1 mouse cellular context compared by ENCODE assay signal in genomic region chr12:55325702-55326101, GRCm38 (mm10).
TF ChIP-seq lines count a peak whose summit lies in the region.

No protein-coding gene starts in this region.

TF ChIP-seq in MEL, 35 proteins besides CTCF, POLR2A, EP300 and RAD21 (continued from another document):
- TF ChIP-seq ZC3H11A (IDR thresholded peaks at IDR 0.05; ENCODE audit: low read depth, low read length) (no peak), HCFC1 (IDR thresholded peaks at IDR 0.05; ENCODE audit: low read depth, low read length) (peak; percentile 21; the same call in 1 of the 2 replicates), MAZ (IDR thresholded peaks at IDR 0.05; ENCODE audit: low read depth, low read length) (no peak; the same call in 1 of the 2 replicates), TAL1 (IDR thresholded peaks at IDR 0.05; ENCODE audit: low read length) (peak; percentile 71), UBTF (IDR thresholded peaks at IDR 0.05; ENCODE audit: borderline replicate concordance, insufficient read depth, low read depth, low read length) (no peak), CHD1 (IDR thresholded peaks at IDR 0.05; ENCODE audit: low read depth, low read length) (no peak), MAX (IDR thresholded peaks at IDR 0.05; ENCODE audit: low read length) (peak; percentile 81; the same call in 1 of the 2 replicates), ETS1 (IDR thresholded peaks at IDR 0.05; ENCODE audit: low read depth, low read length) (peak; percentile 74), USF1 (IDR thresholded peaks at IDR 0.05; ENCODE audit: low read depth, low read length) (no peak), TCF12 (IDR thresholded peaks at IDR 0.05; ENCODE audit: low read depth, low read length) (peak; percentile 75), MYC (IDR thresholded peaks at IDR 0.05; ENCODE audit: low read depth, low read length) (peak; percentile 89), ELF1 (IDR thresholded peaks at IDR 0.05; ENCODE audit: low read depth, low read length) (no peak), SMC3 (IDR thresholded peaks at IDR 0.05; ENCODE audit: low read depth, low read length) (no peak), ZKSCAN1 (IDR thresholded peaks at IDR 0.05; ENCODE audit: low read depth, low read length) (no peak), MXI1 (IDR thresholded peaks at IDR 0.05; ENCODE audit: low read depth, low read length) (peak; percentile 65), USF2 (IDR thresholded peaks at IDR 0.05; ENCODE audit: borderline replicate concordance in 1 of 2, insufficient read depth in 1 of 2, low read depth in 1 of 2, low read length in 2 of 2) (no peak), GABPA (IDR thresholded peaks at IDR 0.05; ENCODE audit: low read depth, low read length) (no peak), MEF2A (IDR thresholded peaks at IDR 0.05; ENCODE audit: extremely low read depth, insufficient replicate concordance, low read depth, low read length, poor library complexity, severe bottlenecking) (no peak), MYB (IDR thresholded peaks at IDR 0.05; ENCODE audit: low read depth, low read length) (no peak), NELFE (IDR thresholded peaks at IDR 0.05; ENCODE audit: low read depth, low read length) (no peak; the same call in 1 of the 2 replicates), BHLHE40 (IDR thresholded peaks at IDR 0.05; ENCODE audit: borderline replicate concordance, low read depth, low read length) (peak; percentile 84; the same call in 1 of the 2 replicates), KAT2A (conservative IDR thresholded peaks at IDR 0.05; ENCODE audit: low read depth, low read length) (no peak), MAFK (IDR thresholded peaks at IDR 0.05; ENCODE audit: borderline replicate concordance, low read depth, low read length) (no peak), JUND (IDR thresholded peaks at IDR 0.05; ENCODE audit: low read depth, low read length) (no peak), SIN3A (IDR thresholded peaks at IDR 0.05; ENCODE audit: low read length) (peak; percentile 61; the same call in 1 of the 2 replicates), ZMIZ1 (IDR thresholded peaks at IDR 0.05; ENCODE audit: low read depth, low read length) (no peak), RCOR1 (IDR thresholded peaks at IDR 0.05; ENCODE audit: low read depth, low read length) (peak; percentile 67; the same call in 1 of the 2 replicates), E2F4 (IDR thresholded peaks at IDR 0.05; ENCODE audit: borderline replicate concordance, low read depth, low read length) (no peak), ZNF384 (IDR thresholded peaks at IDR 0.05; ENCODE audit: low read depth, low read length) (no peak), NRF1 (IDR thresholded peaks at IDR 0.05; ENCODE audit: insufficient read depth, low read depth, low read length, poor library complexity, severe bottlenecking) (peak; percentile 60)
